Mouse (Mus musculus) monocyte, adult 2 months (primary cell): ENCODE data around the gene Slc39a9.

Experiments
- DNase-seq, 2 experiments: peaks; one replicate each; pipeline ENCODE4 v3.0.0; 2022; ENCODE audit warnings: low spot score in 2 of 2, low read depth in 1 of 2

Gene Slc39a9

GRCm38 (mm10) chr12:80643693-80644505, at the start of gene Slc39a9, which contains the start of gene Erh:
Gene Slc39a9, plus strand, starts transcription at chr12:80643883.
Gene Erh, minus strand, starts transcription at chr12:80644341.
- peak; percentile 79 to 90 for DNase-seq

- no peak for DNase-seq
Measured at GRCm38 (mm10) chr12:80594141-80594540, 49.5 kb upstream of the Slc39a9 start.

GRCm38 (mm10) chr12:80594781-80595180, 48.9 kb upstream of the Slc39a9 start:
- no peak for DNase-seq

- no peak for DNase-seq
Measured at GRCm38 (mm10) chr12:80595566-80595965, 48.1 kb upstream of the Slc39a9 start.

- no peak for DNase-seq
Measured at GRCm38 (mm10) chr12:80595968-80596367, 47.7 kb upstream of the Slc39a9 start.

DNA sequence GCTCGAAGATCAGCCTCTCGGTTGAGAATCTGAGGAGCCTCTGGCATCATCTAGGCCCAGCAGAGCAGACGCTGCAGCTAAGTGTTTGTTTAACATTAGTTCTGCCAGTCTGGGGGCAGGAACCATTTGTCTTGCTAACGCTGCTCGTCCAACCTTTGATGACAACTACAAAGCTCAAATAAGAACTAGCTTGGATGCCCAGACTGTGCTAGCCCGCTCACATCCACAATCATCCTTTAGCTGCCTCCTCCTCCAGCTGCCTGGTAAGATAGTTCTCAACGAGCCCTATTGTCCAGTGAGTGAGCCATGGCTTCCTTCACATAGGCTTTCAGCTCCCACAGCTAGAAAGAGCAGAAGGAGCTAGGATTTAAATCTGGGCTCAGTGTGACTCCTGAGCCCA, 45.4 kb upstream of the Slc39a9 start:
- no peak for DNase-seq

DNA sequence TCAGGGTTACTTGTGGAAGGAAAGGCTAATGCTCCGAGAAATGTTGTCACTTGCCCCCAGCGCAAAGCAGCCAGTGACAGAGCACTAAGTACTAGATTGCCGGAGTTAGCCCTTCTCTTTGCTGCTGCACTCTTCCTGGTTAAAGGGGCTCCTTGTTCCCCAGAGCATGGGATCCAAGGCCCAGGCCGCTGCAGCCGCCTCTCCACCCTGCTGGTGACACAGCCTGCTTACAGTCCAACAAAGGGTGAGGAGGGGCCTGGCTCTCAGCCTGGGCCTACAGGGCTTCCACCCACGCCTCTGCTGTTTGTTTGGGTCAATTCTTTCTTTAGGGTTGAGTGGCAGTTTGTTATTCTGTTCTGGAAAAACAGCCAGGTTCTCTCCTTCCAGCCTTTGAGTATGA, 44.9 kb upstream of the Slc39a9 start:
- DNase-seq = no peak

DNA sequence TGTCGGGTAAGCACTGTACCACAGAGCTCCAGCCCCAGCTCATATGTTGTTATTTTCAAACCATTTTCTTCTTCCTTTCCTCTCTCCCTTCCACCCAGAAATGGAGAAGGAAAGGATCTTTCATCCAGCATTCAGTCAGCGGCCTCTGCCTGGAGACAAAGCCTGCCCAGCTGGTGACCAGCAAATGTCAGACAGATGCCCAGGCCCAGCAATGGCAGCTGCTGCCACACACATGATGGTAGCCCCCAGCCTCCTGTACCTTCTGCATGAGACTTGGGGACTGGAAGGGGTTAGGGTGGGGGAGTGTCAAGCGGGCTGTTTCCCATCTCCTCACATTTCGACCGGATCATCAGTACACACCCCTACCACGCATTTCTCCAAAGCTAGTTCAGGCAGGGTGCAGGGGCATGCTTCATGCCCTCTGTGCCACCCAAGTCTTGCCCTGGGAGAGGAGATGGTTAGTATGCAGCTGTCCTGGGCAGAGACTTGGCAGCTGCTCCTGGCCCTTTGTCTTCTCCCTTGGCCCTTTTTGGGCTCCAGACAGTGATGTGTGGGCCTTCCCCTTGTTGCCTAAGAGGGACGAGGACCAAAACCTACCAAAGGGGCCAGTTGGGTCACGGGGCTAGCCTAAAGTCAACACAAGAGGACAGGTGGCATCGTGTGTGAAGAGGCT, 42.0 kb upstream of the Slc39a9 start:
- DNase-seq = no peak

DNA sequence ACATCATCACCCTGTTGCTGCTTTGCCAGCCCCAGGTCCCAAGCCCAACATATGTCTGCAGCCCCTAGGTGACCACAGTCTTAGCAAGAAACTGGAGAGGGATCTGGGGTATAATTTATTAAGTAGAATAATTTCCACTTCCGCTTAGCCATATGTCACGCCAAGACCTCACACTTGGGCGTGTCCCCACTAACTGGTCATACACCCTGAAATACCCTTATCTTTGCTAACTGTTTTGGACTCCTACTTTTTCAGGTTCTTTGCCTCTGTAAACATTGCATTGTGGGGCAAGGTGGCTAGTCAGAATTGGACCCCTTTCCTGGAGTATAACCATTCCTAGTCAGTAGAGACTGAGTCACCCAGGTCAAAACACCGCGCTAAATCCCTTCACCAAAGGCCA, 41.3 kb upstream of the Slc39a9 start:
- no peak for DNase-seq

GRCm38 (mm10) chr12:80603566-80603965, 40.1 kb upstream of the Slc39a9 start:
- DNase-seq = no peak

DNA sequence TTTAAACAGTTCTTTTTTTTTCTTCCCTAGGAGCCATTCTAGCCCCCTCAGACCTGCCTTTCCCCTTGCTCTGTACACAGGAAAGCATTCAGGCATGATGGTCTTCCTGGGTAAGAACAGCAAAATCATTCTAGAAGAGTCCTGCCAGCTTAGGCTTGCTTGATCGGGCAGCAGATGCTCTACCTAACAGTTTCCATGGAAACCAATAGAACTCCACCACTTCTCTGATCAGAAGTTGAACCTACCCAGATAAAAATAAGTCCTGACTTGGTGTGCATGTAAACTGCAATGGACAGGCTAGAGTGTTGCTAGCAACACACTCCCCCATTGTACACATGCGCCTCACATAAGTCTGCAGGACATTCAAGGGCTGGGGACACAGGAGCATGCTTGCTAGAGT, 39.5 kb upstream of the Slc39a9 start:
- DNase-seq = no peak

DNA sequence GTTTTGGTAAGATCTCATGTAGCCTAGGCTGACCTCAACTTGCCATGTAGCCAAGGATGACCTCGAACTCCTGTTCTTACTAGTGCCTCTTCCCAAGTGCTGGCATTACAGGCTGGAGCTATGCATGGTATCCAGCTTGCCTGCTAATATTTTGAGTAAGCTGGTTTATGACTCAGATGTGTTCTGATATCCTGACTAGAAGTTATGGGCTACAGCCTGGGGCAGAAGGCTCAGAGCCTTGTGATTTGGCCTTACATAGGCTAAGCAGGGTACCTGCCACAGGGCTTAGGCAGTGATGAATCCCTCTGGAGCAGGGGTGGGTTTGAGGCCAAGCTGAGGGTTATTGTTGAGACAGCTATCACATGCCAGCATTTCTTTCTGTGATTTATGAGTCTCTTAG, 35.1 kb upstream of the Slc39a9 start:
- no peak for DNase-seq

GRCm38 (mm10) chr12:80609928-80610327, 33.8 kb upstream of the Slc39a9 start:
- no peak for DNase-seq

- DNase-seq = no peak
Measured at GRCm38 (mm10) chr12:80612113-80612791, 31.4 kb upstream of the Slc39a9 start.

DNA sequence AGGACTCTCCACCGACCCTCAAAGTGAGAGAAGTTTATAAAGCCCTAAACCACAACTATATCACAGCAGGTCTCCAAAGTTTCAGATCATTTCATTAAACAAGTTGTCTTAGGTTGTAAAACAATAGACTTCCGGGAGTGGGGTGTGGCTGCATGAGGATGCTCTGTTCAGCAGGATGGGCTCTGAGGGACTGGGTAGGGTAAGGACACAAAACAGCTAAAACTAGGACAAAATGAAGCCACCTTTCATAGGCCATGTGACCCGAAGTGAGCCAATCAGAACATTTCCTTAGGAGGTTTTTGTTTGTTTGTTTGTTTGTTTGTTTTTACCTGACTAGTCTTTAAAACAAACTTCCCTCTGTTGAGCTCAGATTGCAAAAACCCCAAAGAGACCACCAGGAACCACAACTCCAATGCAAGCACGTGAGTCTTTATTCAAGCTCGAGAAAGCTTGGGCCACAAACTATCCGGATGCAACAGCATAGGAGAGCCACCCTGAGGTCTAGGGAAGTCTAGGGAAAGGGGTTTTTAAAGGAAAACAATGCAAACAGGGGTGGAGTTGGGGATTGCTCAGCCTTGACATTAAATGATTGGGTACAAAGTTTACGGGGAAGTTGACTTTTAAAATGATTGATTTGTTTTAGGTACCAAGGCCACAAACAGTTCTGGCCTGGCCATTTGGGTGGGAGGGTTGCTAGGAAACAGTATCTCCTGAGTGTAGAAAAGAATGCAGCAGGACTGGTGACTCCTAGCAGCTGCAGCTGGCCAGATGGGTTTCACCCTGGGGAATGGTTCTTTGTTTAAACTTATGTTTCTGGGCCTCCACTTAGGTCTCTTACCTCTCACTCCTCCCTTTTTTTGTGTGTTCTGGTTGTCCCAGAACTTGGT, 28.1 kb upstream of the Slc39a9 start:
- no peak for DNase-seq

GRCm38 (mm10) chr12:80620501-80620900, 23.2 kb upstream of the Slc39a9 start:
- no peak for DNase-seq

DNA sequence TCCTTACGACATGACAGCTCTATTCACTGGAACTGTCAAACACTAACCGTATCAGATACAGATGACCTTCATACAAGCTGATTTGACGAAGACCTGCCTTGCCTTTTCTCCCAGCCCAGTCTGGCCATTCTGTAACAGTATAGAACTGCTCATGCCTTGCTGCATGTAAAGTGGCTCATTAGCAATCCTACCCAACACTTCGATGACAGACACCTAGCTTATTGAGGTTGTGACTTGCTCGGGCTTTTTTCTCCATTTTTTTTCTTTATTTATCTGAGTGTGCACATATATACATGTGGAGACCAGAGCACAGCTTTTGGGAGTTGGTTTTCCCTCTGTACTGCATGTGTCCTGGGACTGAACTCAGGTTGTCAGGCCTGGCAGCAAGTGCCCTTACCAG, 11.9 kb upstream of the Slc39a9 start:
- DNase-seq = no peak

DNA sequence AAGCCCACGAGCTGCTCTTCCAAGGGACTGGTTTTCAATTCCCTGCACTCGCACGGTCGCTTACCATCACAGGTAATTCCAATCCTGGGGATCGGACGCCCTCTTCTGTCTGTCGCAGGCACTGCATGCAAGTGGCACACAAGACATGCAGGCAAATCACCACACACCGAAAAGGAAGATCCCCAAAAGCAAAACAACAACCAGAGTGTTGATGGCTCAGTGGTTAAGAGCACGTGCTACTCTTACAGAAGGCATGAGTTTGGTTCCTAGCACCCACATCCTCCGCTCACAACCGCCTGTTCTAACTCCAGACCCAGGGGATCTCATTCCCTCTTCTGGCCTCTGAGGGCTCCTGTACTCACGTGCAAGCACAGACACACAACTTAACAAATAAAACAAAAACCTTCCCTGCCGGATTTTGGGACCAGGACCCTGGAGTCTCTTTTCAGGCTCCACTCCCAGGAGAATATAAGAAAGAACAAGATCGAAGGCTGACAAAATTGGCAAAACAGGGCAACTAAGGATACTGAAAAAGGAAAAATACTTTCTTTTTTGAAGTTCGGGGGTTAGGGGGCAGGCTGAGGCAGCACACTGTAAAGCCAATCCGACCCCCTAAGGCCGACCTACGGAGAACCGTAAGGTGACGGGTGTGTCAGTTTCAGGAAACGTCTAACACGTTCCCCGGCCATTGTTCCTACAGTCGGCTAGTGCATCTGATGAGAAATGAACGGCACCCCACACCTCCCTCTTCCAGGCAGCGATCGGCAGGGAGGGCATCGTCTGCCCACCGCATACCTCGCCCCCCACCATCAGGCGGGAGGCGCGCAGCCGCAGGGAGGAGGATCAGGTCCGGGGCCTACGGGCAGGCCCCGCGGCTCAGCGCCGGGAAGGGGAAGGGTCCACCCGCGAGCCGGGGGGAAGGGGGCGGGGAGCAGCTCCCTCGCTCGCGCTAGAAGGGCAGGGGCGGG, 674 bp upstream of the Slc39a9 start:
- peak; percentile 29 to 54 for DNase-seq

DNA sequence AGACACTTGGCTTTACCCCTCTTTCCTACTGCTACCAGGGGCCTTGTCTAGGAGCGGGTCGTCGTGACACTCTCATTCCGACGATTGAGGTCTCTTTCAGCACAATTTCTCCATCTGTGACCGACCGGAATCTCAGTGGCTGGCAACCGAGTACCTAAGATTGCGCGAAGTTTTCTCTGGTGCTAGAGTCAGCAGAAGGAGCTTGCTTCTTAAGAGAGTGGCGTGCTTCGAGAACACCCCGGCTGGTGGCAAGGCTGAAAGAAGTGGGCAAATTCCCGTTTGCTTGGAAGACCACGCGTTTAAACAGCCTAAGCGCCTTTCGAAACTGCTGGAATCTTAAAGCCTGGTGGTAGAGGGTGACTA, 804 bp downstream of the Slc39a9 start:
- DNase-seq = no peak

DNA sequence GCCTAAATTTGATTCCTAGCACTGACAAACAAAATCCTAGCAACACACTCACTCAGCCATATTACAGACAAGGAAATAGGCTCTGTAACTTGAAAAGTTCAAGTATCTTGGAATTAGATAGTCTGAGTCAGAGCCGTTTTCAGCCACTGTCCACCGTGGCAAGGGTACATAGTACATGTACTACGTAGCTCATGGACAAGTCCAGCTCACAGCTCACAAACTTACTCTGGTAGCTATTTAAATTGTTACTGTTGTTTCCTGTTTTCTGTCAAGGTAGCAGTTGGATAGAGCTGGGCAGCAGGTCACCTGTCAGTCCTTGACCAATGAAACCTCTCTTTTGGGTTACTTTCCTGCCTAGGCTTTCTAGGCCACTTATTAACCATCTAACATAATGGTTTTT, 2.7 kb downstream of the Slc39a9 start:
- DNase-seq = no peak
